In the genomic region with DNA sequence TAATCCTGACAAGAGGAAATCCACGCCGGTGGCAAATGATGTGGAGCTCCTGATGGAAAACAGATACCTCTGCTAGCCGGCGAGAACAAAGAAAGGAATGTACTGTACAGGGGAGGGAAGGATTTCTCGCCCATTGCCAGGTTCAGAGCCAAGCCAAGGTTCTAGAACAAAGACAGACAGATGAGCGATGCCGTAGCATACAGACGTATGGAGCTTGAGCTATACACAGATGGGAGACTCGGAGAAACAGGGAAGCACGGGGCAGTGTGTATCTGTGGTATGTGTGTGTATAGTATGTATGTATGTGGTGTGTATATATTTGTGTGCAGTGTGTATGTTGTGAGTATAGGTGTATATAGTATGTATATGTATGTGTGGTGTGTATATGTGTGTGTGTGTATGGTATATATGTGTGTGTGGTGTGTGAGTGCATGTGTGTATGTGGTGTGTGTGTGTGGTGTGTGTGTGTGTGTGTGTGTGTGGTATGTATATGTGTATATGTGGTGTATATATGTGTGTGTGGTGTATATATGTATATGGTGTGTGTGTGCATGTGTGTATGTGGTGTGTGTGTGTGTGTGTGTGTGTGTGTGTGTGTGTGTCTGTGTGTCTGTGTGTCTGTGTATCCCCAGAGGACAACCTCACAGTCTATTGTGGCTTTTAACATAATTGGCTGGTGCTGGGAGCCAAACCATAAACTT, we compare ENCODE assay signal across 14 mouse cellular contexts.
DNase-seq lines count a peak whose midpoint lies in the region; ATAC-seq and TF ChIP-seq lines count a peak whose summit lies in the region.
"Had no signal": no experiment of that assay in that cellular context is flagged by ENCODE, and none has a peak within 500 bp of the region (broad histone marks: within the 10 kb centered on the region; RNA-seq: fewer than 3 reads in every experiment).

No protein-coding gene starts in this region.

- H3K36me3 ChIP-seq in heart, embryonic 13.5 days, result no peaks in the 10 kb centered on the region
- no peaks in the 10 kb centered on the region for H3K36me3 ChIP-seq in lung, embryonic 16.5 days (ENCODE audit: control insufficient read depth, insufficient read depth, low read length)
- no peaks in the 10 kb centered on the region for H3K36me3 ChIP-seq in lung, postnatal 0 days (ENCODE audit: insufficient read depth, low read length)
- H3K36me3 ChIP-seq in midbrain, embryonic 14.5 days (ENCODE audit: control insufficient read depth, insufficient read depth, low read length), result no peaks in the 10 kb centered on the region
- H3K36me3 ChIP-seq: liver, embryonic 13.5 days had no signal

- intact Hi-C loops in gastrocnemius, postnatal 36 days (cut with DNase I), result no loop called here

- no peak for ATAC-seq in heart, embryonic 13.5 days (ENCODE audit: extremely low read depth, insufficient number of reproducible peaks, low FRiP score, low TSS enrichment)
- ATAC-seq in lung, embryonic 16.5 days (ENCODE audit: low read depth), result peak; percentile 27; the same call in 1 of the 2 replicates
- ATAC-seq in lung, postnatal 0 days, result no peak
- no peak; the same call in 1 of the 2 replicates for ATAC-seq in midbrain, embryonic 14.5 days (ENCODE audit: low FRiP score, low TSS enrichment)
- no peak for ATAC-seq in megakaryocyte progenitor cell, adult 5-6 weeks (replicated peaks; ENCODE audit: poor library complexity)
- ATAC-seq: activated CD4-positive, CD25-positive, alpha-beta regulatory T cell, adult 4 months; CD4-positive, CD25-positive, alpha-beta regulatory T cell, adult 4 months had no signal

- no peak overlapping the region for H3K9ac ChIP-seq in heart, embryonic 13.5 days
- H3K9ac ChIP-seq in lung, embryonic 16.5 days (ENCODE audit: low read length), result no peak overlapping the region
- no peak overlapping the region for H3K9ac ChIP-seq in lung, postnatal 0 days (replicated peaks; ENCODE audit: low read depth)
- H3K9ac ChIP-seq in midbrain, embryonic 14.5 days (replicated peaks; ENCODE audit: low read length), result no peak overlapping the region
- H3K9ac ChIP-seq: liver, embryonic 13.5 days had no signal

- H3K4me1 ChIP-seq in heart, embryonic 13.5 days, result peaks cover 11% of the 10 kb centered on the region
- peaks cover 7% of the 10 kb centered on the region for H3K4me1 ChIP-seq in lung, embryonic 16.5 days (replicated peaks; ENCODE audit: control insufficient read depth, insufficient read depth, low read length)
- no peaks in the 10 kb centered on the region for H3K4me1 ChIP-seq in lung, postnatal 0 days (ENCODE audit: insufficient read depth, low read depth, low read length)
- H3K4me1 ChIP-seq in midbrain, embryonic 14.5 days (ENCODE audit: control insufficient read depth, insufficient read depth, low read length), result no peaks in the 10 kb centered on the region
- H3K4me1 ChIP-seq: liver, embryonic 13.5 days had no signal

- no peak for TF ChIP-seq CTCF in lung, postnatal 0 days (IDR thresholded peaks at IDR 0.05)

- TF ChIP-seq EP300 in lung, postnatal 0 days (IDR thresholded peaks at IDR 0.05), result no peak

- H3K4me2 ChIP-seq in heart, embryonic 13.5 days, result peak overlapping the region; percentile 32
- no peak overlapping the region for H3K4me2 ChIP-seq in lung, embryonic 16.5 days (ENCODE audit: low read depth, low read length)
- H3K4me2 ChIP-seq in lung, postnatal 0 days (replicated peaks; ENCODE audit: low read depth, low read length), result no peak overlapping the region
- no peak overlapping the region for H3K4me2 ChIP-seq in midbrain, embryonic 14.5 days (ENCODE audit: low read length)
- H3K4me2 ChIP-seq: liver, embryonic 13.5 days had no signal

- no peaks in the 10 kb centered on the region for H3K27me3 ChIP-seq in heart, embryonic 13.5 days (replicated peaks)
- H3K27me3 ChIP-seq in lung, embryonic 16.5 days (ENCODE audit: control insufficient read depth, insufficient read depth, low read depth, low read length), result no peaks in the 10 kb centered on the region
- H3K27me3 ChIP-seq in lung, postnatal 0 days (replicated peaks; ENCODE audit: insufficient read depth, low read length), result no peaks in the 10 kb centered on the region
- H3K27me3 ChIP-seq in midbrain, embryonic 14.5 days (ENCODE audit: control insufficient read depth, insufficient read depth, low read length), result no peaks in the 10 kb centered on the region
- H3K27me3 ChIP-seq: liver, embryonic 13.5 days had no signal

- no peak overlapping the region for H3K4me3 ChIP-seq in heart, embryonic 13.5 days
- H3K4me3 ChIP-seq in lung, embryonic 16.5 days (ENCODE audit: low read length), result no peak overlapping the region
- H3K4me3 ChIP-seq in lung, postnatal 0 days (ENCODE audit: low read depth, low read length), result no peak overlapping the region
- no peak overlapping the region for H3K4me3 ChIP-seq in midbrain, embryonic 14.5 days (replicated peaks; ENCODE audit: low read depth, low read length)
- H3K4me3 ChIP-seq: liver, embryonic 13.5 days had no signal

- 0 out of 2 replicates have a peak, but pooled peaks cover 6% of the 10 kb centered on the region for H3K9me3 ChIP-seq in heart, embryonic 13.5 days
- H3K9me3 ChIP-seq in lung, embryonic 16.5 days (ENCODE audit: control insufficient read depth, low read length), result no peaks in the 10 kb centered on the region
- H3K9me3 ChIP-seq in lung, postnatal 0 days (ENCODE audit: low read length), result no peaks in the 10 kb centered on the region
- H3K9me3 ChIP-seq in midbrain, embryonic 14.5 days (ENCODE audit: control insufficient read depth, low read length), result no peaks in the 10 kb centered on the region
- H3K9me3 ChIP-seq: liver, embryonic 13.5 days had no signal

- no peak overlapping the region for H3K27ac ChIP-seq in heart, embryonic 13.5 days (replicated peaks)
- H3K27ac ChIP-seq in lung, embryonic 16.5 days (ENCODE audit: low read length), result no peak overlapping the region
- H3K27ac ChIP-seq in lung, postnatal 0 days (ENCODE audit: low read length), result no peak overlapping the region
- 0 out of 2 replicates have a peak overlapping the region, but pooled peaks have one; percentile 6 for H3K27ac ChIP-seq in midbrain, embryonic 14.5 days (replicated peaks; ENCODE audit: low read depth, low read length)
- H3K27ac ChIP-seq: liver, embryonic 13.5 days had no signal

- DNase-seq in heart, adult 18-20 months, result no peak
- DNase-seq in lung, postnatal 0 days (ENCODE audit: low spot score), result no peak
- DNase-seq in fat pad, adult 2 months (ENCODE audit: extremely low read depth, low read depth, low spot score), result peak; percentile 31
- DNase-seq in midbrain, embryonic 14.5 days, result peak; percentile 40
- DNase-seq in gastrocnemius, postnatal 36 days, result no peak
- DNase-seq: cerebellum, adult 11-12 months; kidney, adult 8-10 months; liver, embryonic 13.5 days; spleen, adult 18-20 months had no signal

- WGBS in heart, embryonic 13.5 days, result 25% methylated on average over 10 of the region's 10 CpGs
- WGBS in lung, embryonic 16.5 days, result 32% methylated on average over 10 of the region's 10 CpGs
- 33% methylated on average over 10 of the region's 10 CpGs for WGBS in lung, postnatal 0 days
- WGBS in midbrain, embryonic 14.5 days, result 62% methylated on average over 10 of the region's 10 CpGs

Comparison
In these comparisons a context has a peak if more than half of its experiments do, and no peak if none do; other contexts are left out.
1. DNase-seq: peak in fat pad, adult 2 months (single experiment) and midbrain, embryonic 14.5 days (single experiment); none in heart, adult 18-20 months (0 of 2), lung, postnatal 0 days (single experiment) and gastrocnemius, postnatal 36 days (0 of 2).